In the genomic region with DNA sequence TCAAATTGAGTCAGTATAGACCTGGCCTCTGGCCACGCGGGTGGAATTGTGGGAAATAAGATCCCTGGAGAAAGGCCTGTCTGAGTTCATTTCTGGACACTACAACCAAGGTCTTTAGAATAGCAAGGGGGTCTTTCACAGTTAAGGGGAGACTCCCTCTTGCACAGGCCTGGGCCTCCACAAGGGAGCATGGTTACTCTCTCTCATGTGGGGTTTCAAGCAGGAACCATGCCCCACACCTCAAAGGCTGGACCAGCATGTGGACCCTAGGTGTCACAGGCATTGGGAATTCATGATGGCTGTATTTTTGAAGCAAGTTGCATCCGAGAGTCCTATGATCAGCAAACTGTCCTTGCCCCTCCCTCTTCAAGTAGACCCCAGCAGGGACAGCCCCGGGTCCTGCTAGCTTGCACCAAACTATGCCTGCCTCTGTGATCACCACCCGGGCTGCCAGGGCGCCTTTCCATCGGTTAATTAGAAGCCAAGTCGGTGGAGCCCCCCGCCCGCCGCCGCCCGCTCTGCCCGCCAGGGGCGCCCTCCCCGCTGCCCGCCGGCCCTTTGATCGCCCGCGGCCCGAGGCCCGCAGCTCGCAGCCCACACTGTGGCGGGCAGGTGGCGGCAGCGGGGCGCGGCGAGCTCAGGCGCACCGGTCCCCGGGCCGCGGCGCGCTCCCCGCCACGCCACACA, we compare ENCODE assay signal across 8 mouse cellular contexts.
DNase-seq lines count a peak whose midpoint lies in the region; ATAC-seq lines count a peak whose summit lies in the region.

No protein-coding gene starts in this region.

- ATAC-seq in heart, embryonic 11.5 days (replicated peaks; ENCODE audit: insufficient number of reproducible peaks, low FRiP score, low TSS enrichment) = peak; percentile 46; the same call in 1 of the 2 replicates
- peak; percentile 75 for ATAC-seq in forebrain, embryonic 16.5 days
- peak; percentile 63; the same call in 1 of the 2 replicates for ATAC-seq in midbrain, embryonic 14.5 days (ENCODE audit: low FRiP score, low TSS enrichment)

- H3K36me3 ChIP-seq in heart, embryonic 11.5 days (ENCODE audit: control insufficient read depth, insufficient read depth, low read length) = no peaks in the 10 kb centered on the region
- H3K36me3 ChIP-seq in forebrain, embryonic 16.5 days (ENCODE audit: control insufficient read depth, insufficient read depth) = no peaks in the 10 kb centered on the region
- H3K36me3 ChIP-seq in midbrain, embryonic 14.5 days (ENCODE audit: control insufficient read depth, insufficient read depth, low read length) = no peaks in the 10 kb centered on the region

- H3K4me1 ChIP-seq in heart, embryonic 11.5 days (ENCODE audit: control insufficient read depth, insufficient read depth, low read length) = no peaks in the 10 kb centered on the region
- H3K4me1 ChIP-seq in forebrain, embryonic 16.5 days (replicated peaks; ENCODE audit: control insufficient read depth, insufficient read depth, low read length) = peaks cover 13% of the 10 kb centered on the region
- peaks cover 18% of the 10 kb centered on the region; the same call in 1 of the 2 replicates for H3K4me1 ChIP-seq in midbrain, embryonic 14.5 days (ENCODE audit: control insufficient read depth, insufficient read depth, low read length)

- no peaks in the 10 kb centered on the region for H3K9me3 ChIP-seq in heart, embryonic 11.5 days (replicated peaks; ENCODE audit: control insufficient read depth, low read length)
- H3K9me3 ChIP-seq in forebrain, embryonic 16.5 days (ENCODE audit: control insufficient read depth, low read length) = no peaks in the 10 kb centered on the region
- no peaks in the 10 kb centered on the region for H3K9me3 ChIP-seq in midbrain, embryonic 14.5 days (ENCODE audit: control insufficient read depth, low read length)

- DNase-seq in heart, postnatal 25 days (ENCODE audit: low spot score) = no peak
- DNase-seq in WW6 (ENCODE audit: low read depth, low spot score) = peak; percentile 16
- peak; percentile 58 for DNase-seq in kidney, postnatal 14 days
- peak; percentile 82 for DNase-seq in midbrain, embryonic 14.5 days
- no peak for DNase-seq in urinary bladder, postnatal 10 days (ENCODE audit: low spot score)
- DNase-seq in layer of hippocampus, adult 9-11 months = no peak

- peaks cover 37% of the 10 kb centered on the region for H3K27me3 ChIP-seq in heart, embryonic 11.5 days (ENCODE audit: control insufficient read depth, insufficient read depth, low read length)
- peaks cover 16% of the 10 kb centered on the region for H3K27me3 ChIP-seq in forebrain, embryonic 16.5 days (replicated peaks; ENCODE audit: control insufficient read depth, insufficient read depth, low read length)
- no peaks in the 10 kb centered on the region for H3K27me3 ChIP-seq in midbrain, embryonic 14.5 days (ENCODE audit: control insufficient read depth, insufficient read depth, low read length)

- 0 out of 2 replicates have a peak overlapping the region, but pooled peaks have one; percentile 43 for H3K9ac ChIP-seq in heart, embryonic 11.5 days (ENCODE audit: low read depth, low read length)
- H3K9ac ChIP-seq in forebrain, embryonic 16.5 days (replicated peaks; ENCODE audit: low read depth, low read length) = peak overlapping the region; percentile 51
- peak overlapping the region; percentile 40; the same call in 1 of the 2 replicates for H3K9ac ChIP-seq in midbrain, embryonic 14.5 days (replicated peaks; ENCODE audit: low read length)

- H3K27ac ChIP-seq in heart, embryonic 11.5 days (ENCODE audit: low read depth, low read length) = no peak overlapping the region
- no peak overlapping the region for H3K27ac ChIP-seq in forebrain, embryonic 16.5 days (ENCODE audit: low read length)
- H3K27ac ChIP-seq in midbrain, embryonic 14.5 days (replicated peaks; ENCODE audit: low read depth, low read length) = peak overlapping the region; percentile 37

- intact Hi-C loops in heart, postnatal 25 days (cut with DNase I) = no loop called here

- H3K4me3 ChIP-seq in heart, embryonic 11.5 days (ENCODE audit: low read depth, low read length) = peak overlapping the region; percentile 34
- peak overlapping the region; percentile 38 for H3K4me3 ChIP-seq in forebrain, embryonic 16.5 days (replicated peaks; ENCODE audit: low read length)
- H3K4me3 ChIP-seq in midbrain, embryonic 14.5 days (replicated peaks; ENCODE audit: low read depth, low read length) = peak overlapping the region; percentile 17

- 6% methylated on average over 39 of the region's 39 CpGs for WGBS in heart, embryonic 11.5 days (ENCODE audit: insufficient replicate concordance)
- 5% methylated on average over 39 of the region's 39 CpGs for WGBS in forebrain, embryonic 16.5 days
- WGBS in midbrain, embryonic 14.5 days = 5% methylated on average over 39 of the region's 39 CpGs

- H3K4me2 ChIP-seq in heart, embryonic 11.5 days = peak overlapping the region; percentile 63
- H3K4me2 ChIP-seq in forebrain, embryonic 16.5 days (ENCODE audit: low read length) = peak overlapping the region; percentile 76
- peak overlapping the region; percentile 59 for H3K4me2 ChIP-seq in midbrain, embryonic 14.5 days (ENCODE audit: low read length)

Comparison
In these comparisons a context has a peak if more than half of its experiments do, and no peak if none do; other contexts are left out.
1. DNase-seq: peak in WW6 (single experiment), kidney, postnatal 14 days (single experiment) and midbrain, embryonic 14.5 days (single experiment); none in heart, postnatal 25 days (single experiment), urinary bladder, postnatal 10 days (single experiment) and layer of hippocampus, adult 9-11 months (single experiment).
2. Peak in every context shown above with its lines, with median percentiles within 50 percentile points of each other: ATAC-seq, H3K4me2 ChIP-seq, H3K4me3 ChIP-seq and H3K9ac ChIP-seq.